Mouse (Mus musculus): Measurements from ENCODE around the gene Nbl1. TPM values are rescaled to one million over a fixed set of nuclear protein-coding genes. Genes with fewer than 3 reads are reported as not detected.
A peak's percentile ranks its signal among the peaks of the same experiment; 100 is the strongest.

Nbl1 gene
- polyA plus RNA-seq, 1 experiment from 2014 or later: 17.2 TPM

GRCm38 (mm10) chr4:139091478-139092355, 1.1 kb downstream of the Nbl1 start:
- Histone ChIP-seq H3K4me1 (replicated peaks) (peaks cover 30% of the 10 kb centered on the region), H3K27ac (peak overlapping the region; percentile 78), H3K27me3 (ENCODE audit: insufficient read depth, poor library complexity, severe bottlenecking) (peaks cover 88% of the 10 kb centered on the region), H3K4me3 (peak overlapping the region; percentile 61), H3K9me3 (peaks cover 10% of the 10 kb centered on the region; the same call in 1 of the 2 replicates), H3K36me3 (no peaks in the 10 kb centered on the region)
- DNase-seq (ENCODE audit: low spot score): peak; percentile 58
- 2% methylated on average over 28 of the region's 28 CpGs for WGBS

DNA sequence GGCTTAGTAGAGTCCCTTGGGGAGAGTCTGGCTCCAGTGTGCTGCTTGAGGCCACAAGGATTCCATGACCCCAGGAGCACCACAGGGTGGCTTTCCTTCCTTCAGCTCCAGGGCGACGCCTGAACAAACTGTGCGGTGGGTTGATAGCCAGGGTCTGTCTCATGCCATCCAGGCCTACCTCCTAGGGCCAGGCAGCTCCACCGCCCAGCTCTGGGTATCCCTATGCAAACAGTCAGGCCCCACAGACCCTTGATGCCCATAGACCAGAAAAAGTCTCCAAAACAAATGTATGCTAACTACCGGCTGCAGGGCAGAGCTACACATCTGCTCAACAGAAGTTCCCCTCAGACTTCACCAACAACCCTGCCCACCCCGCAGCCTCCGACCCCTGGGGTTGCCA, 1.7 kb downstream of the Nbl1 start:
- H3K4me1 ChIP-seq (replicated peaks): peaks cover 30% of the 10 kb centered on the region
- peak overlapping the region; percentile 61 for H3K4me3 ChIP-seq
- WGBS: 22% methylated on average over 7 of the region's 7 CpGs
- H3K27ac ChIP-seq: peak overlapping the region; percentile 78; the same call in 1 of the 2 replicates
- peak; percentile 24 for DNase-seq (ENCODE audit: low spot score)
- H3K27me3 ChIP-seq (ENCODE audit: insufficient read depth, poor library complexity, severe bottlenecking): peaks cover 90% of the 10 kb centered on the region
- H3K9me3 ChIP-seq: peaks cover 10% of the 10 kb centered on the region; the same call in 1 of the 2 replicates
- no peaks in the 10 kb centered on the region for H3K36me3 ChIP-seq

GRCm38 (mm10) chr4:139090303-139090940, 2.4 kb downstream of the Nbl1 start:
- H3K4me1 ChIP-seq (replicated peaks): peaks cover 30% of the 10 kb centered on the region

DNA sequence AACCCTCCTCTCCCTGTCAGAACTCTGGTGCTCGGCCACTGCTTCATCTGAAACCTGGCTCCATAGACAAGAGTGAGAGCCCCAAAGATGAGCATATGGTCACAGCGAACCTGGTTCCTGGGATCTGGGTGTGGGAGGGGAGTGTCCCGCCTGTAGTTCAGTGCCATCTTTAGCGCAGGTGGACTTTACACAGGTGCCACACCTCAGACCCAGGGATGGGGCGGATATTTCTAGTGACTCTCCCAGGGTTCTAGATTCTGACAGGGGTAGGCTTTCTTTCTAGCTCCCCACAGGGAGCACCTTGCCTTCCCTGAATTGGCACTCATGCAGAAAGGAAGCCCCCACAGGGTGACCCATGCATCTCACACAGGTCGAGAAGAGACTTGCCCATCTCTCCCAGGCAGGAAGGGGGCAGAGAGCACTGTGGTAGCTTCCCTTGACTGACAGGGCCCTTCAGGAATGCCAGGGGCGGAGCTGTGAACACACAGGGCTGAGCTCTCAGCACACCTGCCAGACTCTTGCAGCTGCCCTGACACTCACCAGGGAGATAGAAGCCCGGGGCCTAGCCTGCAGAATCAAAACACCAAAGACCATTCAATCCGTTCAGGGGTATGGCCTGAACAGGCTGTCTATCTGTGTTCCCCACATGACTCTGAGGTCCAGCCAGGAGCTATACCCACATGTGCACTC, 3.7 kb downstream of the Nbl1 start:
- DNase-seq (ENCODE audit: low spot score): no peak
- 58% methylated on average over 9 of the region's 9 CpGs for WGBS
- H3K27me3 ChIP-seq (ENCODE audit: insufficient read depth, poor library complexity, severe bottlenecking): peaks cover 89% of the 10 kb centered on the region
- peaks cover 30% of the 10 kb centered on the region for H3K4me1 ChIP-seq (replicated peaks)
- H3K4me3 ChIP-seq: no peak overlapping the region
- H3K36me3 ChIP-seq: no peaks in the 10 kb centered on the region
- no peak overlapping the region for H3K27ac ChIP-seq
- H3K9me3 ChIP-seq: no peaks in the 10 kb centered on the region

More at GRCm38 (mm10) chr4:139090303-139090940, 2.4 kb downstream of the Nbl1 start:
- H3K4me3 ChIP-seq: no peak overlapping the region
- WGBS: 66% methylated on average over 15 of the region's 15 CpGs
- H3K27me3 ChIP-seq (ENCODE audit: insufficient read depth, poor library complexity, severe bottlenecking): peaks cover 90% of the 10 kb centered on the region
- no peaks in the 10 kb centered on the region for H3K36me3 ChIP-seq
- H3K9me3 ChIP-seq: peaks cover 9% of the 10 kb centered on the region; the same call in 1 of the 2 replicates
- no peak for DNase-seq (ENCODE audit: low spot score)
- H3K27ac ChIP-seq: no peak overlapping the region

- Histone ChIP-seq H3K4me1 (replicated peaks) (peaks cover 34% of the 10 kb centered on the region), H3K4me3 (no peak overlapping the region), H3K27ac (no peak overlapping the region), H3K9me3 (no peaks in the 10 kb centered on the region), H3K27me3 (ENCODE audit: insufficient read depth, poor library complexity, severe bottlenecking) (peaks cover 68% of the 10 kb centered on the region), H3K36me3 (no peaks in the 10 kb centered on the region)
- DNase-seq (ENCODE audit: low spot score): no peak
- 65% methylated on average over 4 of the region's 4 CpGs for WGBS
These were observed 5.8 kb downstream of the Nbl1 start for GRCm38 (mm10) chr4:139086984-139087383.

- Histone ChIP-seq H3K9me3 (no peaks in the 10 kb centered on the region), H3K4me1 (replicated peaks) (peaks cover 31% of the 10 kb centered on the region), H3K36me3 (no peaks in the 10 kb centered on the region), H3K4me3 (no peak overlapping the region), H3K27me3 (ENCODE audit: insufficient read depth, poor library complexity, severe bottlenecking) (peaks cover 65% of the 10 kb centered on the region), H3K27ac (no peak overlapping the region)
- WGBS: 22% methylated on average over 5 of the region's 5 CpGs
- peak; percentile 82 for DNase-seq (ENCODE audit: low spot score)
These were observed 6.8 kb downstream of the Nbl1 start for GRCm38 (mm10) chr4:139086037-139086436.

DNA sequence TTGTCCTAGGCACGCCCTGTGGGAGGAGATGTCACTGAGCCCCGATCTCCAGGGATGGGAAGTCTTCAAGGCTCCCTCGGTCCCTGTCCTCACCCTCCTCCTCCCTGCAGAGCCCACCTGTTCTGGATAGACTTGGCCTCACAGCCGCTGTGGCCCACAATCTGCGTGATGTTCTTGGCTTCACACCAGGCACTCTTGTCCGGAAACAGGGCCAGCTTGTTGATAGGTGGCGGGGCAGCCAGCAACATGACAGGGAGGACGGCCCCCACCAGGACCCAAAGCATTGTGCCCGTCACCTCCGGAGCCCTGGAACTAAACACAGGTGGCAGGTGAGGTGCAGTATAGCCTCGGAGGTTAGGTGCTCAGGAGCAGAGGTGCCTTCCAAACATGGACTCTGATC, 7.5 kb downstream of the Nbl1 start:
- DNase-seq (ENCODE audit: low spot score): no peak
- 80% methylated on average over 11 of the region's 11 CpGs for WGBS
- peaks cover 25% of the 10 kb centered on the region for H3K4me1 ChIP-seq (replicated peaks)
- H3K4me3 ChIP-seq: no peak overlapping the region
- H3K9me3 ChIP-seq: no peaks in the 10 kb centered on the region
- H3K27me3 ChIP-seq (ENCODE audit: insufficient read depth, poor library complexity, severe bottlenecking): peaks cover 58% of the 10 kb centered on the region
- no peak overlapping the region for H3K27ac ChIP-seq
- H3K36me3 ChIP-seq: no peaks in the 10 kb centered on the region

- peaks cover 32% of the 10 kb centered on the region for H3K4me1 ChIP-seq (replicated peaks)
- H3K27me3 ChIP-seq (ENCODE audit: insufficient read depth, poor library complexity, severe bottlenecking): peaks cover 40% of the 10 kb centered on the region
- peak; percentile 65 for DNase-seq (ENCODE audit: low spot score)
- H3K9me3 ChIP-seq: no peaks in the 10 kb centered on the region
- H3K27ac ChIP-seq: peak overlapping the region; percentile 80
- no peaks in the 10 kb centered on the region for H3K36me3 ChIP-seq
- 31% methylated on average over 12 of the region's 12 CpGs for WGBS
- H3K4me3 ChIP-seq: peak overlapping the region; percentile 34
These were observed 9.8 kb downstream of the Nbl1 start for GRCm38 (mm10) chr4:139082790-139083564.

- Histone ChIP-seq H3K9me3 (no peaks in the 10 kb centered on the region), H3K4me3 (no peak overlapping the region), H3K27me3 (ENCODE audit: insufficient read depth, poor library complexity, severe bottlenecking) (peaks cover 41% of the 10 kb centered on the region), H3K27ac (no peak overlapping the region), H3K36me3 (no peaks in the 10 kb centered on the region), H3K4me1 (replicated peaks) (peaks cover 32% of the 10 kb centered on the region)
- WGBS: 78% methylated on average over 18 of the region's 18 CpGs
- DNase-seq (ENCODE audit: low spot score): no peak
These were observed 11.4 kb downstream of the Nbl1 start for GRCm38 (mm10) chr4:139081270-139081931.

DNA sequence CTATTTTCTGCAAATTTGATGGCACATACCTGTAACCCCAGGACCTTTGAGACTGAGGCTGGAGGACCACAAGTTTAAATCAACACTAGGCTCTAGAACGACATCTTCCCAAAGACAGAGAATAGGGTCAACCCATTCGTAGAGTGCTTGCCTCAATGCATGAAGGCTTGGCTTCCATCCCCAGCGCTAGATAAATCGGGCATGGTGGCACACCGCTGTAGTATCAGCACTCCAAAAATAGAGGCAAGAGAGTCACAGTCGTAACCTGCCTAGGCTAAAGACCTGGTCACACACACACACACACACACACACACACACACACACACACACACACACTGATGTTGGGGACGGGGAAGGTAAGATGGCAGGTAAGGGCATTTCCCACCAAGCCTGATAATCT, 12.5 kb downstream of the Nbl1 start:
- Histone ChIP-seq H3K27ac (no peak overlapping the region), H3K27me3 (ENCODE audit: insufficient read depth, poor library complexity, severe bottlenecking) (peaks cover 49% of the 10 kb centered on the region), H3K4me1 (replicated peaks) (peaks cover 38% of the 10 kb centered on the region), H3K4me3 (no peak overlapping the region), H3K36me3 (no peaks in the 10 kb centered on the region), H3K9me3 (no peaks in the 10 kb centered on the region)
- 92% methylated on average over 7 of the region's 7 CpGs for WGBS
- DNase-seq (ENCODE audit: low spot score): no peak

DNA sequence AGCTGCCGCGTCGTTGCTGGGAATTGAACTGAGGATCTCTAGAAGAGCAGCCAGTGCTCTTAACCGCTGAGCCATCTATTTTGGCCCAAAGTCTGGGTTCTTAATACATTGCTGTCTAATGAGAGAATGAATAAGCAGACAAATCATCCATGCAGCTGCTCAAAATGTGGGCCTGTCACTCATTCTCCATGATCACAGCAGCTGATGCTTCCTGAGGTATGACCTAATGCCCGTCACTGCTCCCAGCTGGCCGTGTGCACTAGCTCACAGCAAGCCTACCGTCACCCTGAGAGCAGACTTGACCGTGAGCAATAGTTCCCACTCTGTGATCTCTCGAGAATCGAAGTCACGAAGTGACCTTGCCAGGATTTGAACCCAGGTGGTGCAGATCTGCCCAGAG, 13.4 kb downstream of the Nbl1 start:
- Histone ChIP-seq H3K27ac (no peak overlapping the region), H3K27me3 (ENCODE audit: insufficient read depth, poor library complexity, severe bottlenecking) (peaks cover 49% of the 10 kb centered on the region), H3K36me3 (no peaks in the 10 kb centered on the region), H3K4me3 (no peak overlapping the region), H3K4me1 (replicated peaks) (peaks cover 47% of the 10 kb centered on the region), H3K9me3 (no peaks in the 10 kb centered on the region)
- WGBS: 82% methylated on average over 11 of the region's 11 CpGs
- no peak for DNase-seq (ENCODE audit: low spot score)

GRCm38 (mm10) chr4:139078726-139079125, 14.1 kb downstream of the Nbl1 start:
- DNase-seq (ENCODE audit: low spot score): no peak
- Histone ChIP-seq H3K27me3 (ENCODE audit: insufficient read depth, poor library complexity, severe bottlenecking) (peaks cover 53% of the 10 kb centered on the region), H3K4me3 (no peak overlapping the region), H3K4me1 (replicated peaks) (peaks cover 52% of the 10 kb centered on the region), H3K36me3 (no peaks in the 10 kb centered on the region), H3K9me3 (no peaks in the 10 kb centered on the region), H3K27ac (no peak overlapping the region)
- 24% methylated on average over 4 of the region's 4 CpGs for WGBS
